Mouse (Mus musculus) bone marrow macrophage, adult 2 months (primary cell): ENCODE measurements at regions not wholly inside any gene's neighbourhood (a gene's known extent, or its start where the extent isn't known, plus 50 kb on each side); places are given as distances from the start of the nearest gene placed in this dataset.

Experiments used
- CTCF ChIP-seq: IDR thresholded peaks from 2 replicates; pipeline ENCODE4 v1.5.1; 2012; ENCODE audit warnings: low read depth, mild to moderate bottlenecking, low read length, moderate library complexity
- POLR2A ChIP-seq: IDR thresholded peaks from 2 replicates; pipeline ENCODE4 v1.6.1; 2012; ENCODE audit warnings: mild to moderate bottlenecking, low read depth, low read length, borderline replicate concordance

DNA sequence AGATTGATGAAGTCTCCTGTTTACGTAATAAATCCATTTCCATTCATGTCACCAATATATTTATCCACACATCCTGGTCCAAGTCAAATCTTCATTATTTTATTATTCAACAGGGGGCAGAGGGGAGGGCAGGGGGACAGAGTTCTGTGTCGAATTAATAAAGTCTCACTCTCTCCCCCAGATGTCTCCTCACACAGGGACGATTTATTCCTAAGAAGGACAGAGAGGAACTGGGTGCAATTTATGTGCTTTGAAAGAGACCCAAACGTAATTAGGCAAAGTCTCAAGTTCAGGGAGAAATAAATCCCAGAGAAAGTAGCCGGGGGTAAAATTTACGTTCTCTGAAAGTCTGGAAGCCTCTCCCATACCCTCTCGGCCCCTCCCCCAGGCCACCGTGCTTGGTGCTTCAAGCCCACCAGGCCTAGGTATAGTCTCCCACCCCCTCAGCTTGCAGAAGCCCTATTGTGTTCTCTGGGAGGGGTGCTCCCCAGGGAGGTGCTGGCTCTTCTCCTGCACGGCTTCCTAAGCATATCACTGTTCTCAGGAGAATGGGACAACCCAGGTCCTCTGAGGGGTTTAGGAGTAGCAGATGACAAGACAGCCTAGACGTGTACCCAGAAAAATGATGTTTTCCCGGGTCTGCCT, 176.6 kb downstream of the Cyp26b1 start:
- TF ChIP-seq POLR2A, result no peak
- no peak for TF ChIP-seq CTCF
